Mouse (Mus musculus): Measurements from ENCODE around the gene Gm3285. TPM values are rescaled to one million over a fixed set of nuclear protein-coding genes. Genes with fewer than 3 reads are reported as not detected.
A peak's percentile ranks its signal among the peaks of the same experiment; 100 is the strongest.

The Gm3285 gene
- polyA plus RNA-seq, 1 experiment from 2014 or later: not detected

DNA sequence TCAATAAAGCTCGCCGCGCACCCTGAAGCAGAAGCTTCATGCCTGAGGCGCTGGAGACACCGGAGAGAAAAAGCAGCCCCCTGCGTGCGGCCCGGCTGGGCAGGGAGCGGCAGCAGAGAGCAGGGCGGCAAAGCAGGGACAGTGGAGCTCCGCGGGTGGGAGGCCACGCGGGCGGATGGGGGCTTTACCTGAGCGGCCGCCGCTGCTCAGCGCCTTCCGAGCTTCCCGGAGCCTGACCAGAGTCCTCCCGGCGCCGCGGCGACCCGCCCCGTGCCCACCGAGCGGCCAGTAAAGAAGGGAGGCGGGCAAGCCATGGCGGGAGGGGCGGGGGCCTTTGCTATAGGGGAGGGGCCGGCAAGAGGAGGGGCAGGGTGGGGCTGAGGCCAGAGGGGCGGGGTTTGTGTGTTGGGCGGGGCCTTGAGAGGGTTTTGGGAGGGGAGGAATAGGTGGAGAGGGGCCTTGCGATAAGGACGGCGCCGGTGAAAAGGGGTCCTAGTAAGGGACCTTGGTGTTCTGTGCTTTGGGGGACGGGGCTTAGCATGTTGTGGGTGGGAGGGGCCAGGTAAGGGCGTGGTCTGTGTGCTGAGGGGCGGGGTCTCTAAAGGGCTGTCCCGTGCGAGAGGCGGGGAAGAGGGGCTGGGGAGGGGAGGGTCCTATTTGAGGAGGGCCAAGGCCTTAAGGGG lies 40.6 kb downstream of the Gm3285 start, which contains the start of gene Lrrc3:
Gene Lrrc3 (minus strand): TSS at position 326 of the 683 bp plus-strand sequence.
- peak; percentile 59 for TF ChIP-seq CTCF (IDR thresholded peaks at IDR 0.05; ENCODE audit: low read depth)
- peak within 1 kb of the TSS; percentile 58 for H3K4me3 ChIP-seq (ENCODE audit: low read depth, low read length)
- peak; percentile 72 for ATAC-seq
- peak within 1 kb of the TSS; percentile 92 for H3K4me2 ChIP-seq (replicated peaks; ENCODE audit: low read depth)
- no peaks in the 10 kb centered on the region for H3K27me3 ChIP-seq (replicated peaks; ENCODE audit: control insufficient read depth, insufficient read depth, low read length)
- no peaks in the 10 kb centered on the region for H3K9me3 ChIP-seq (ENCODE audit: control insufficient read depth)
- no peaks in the 10 kb centered on the region for H3K36me3 ChIP-seq (ENCODE audit: control insufficient read depth, insufficient read depth)
- H3K4me1 ChIP-seq (replicated peaks; ENCODE audit: control insufficient read depth, insufficient read depth, low read length): 0 out of 2 replicates have a peak, but pooled peaks cover 6% of the 10 kb centered on the region
- 2% methylated on average over 46 of the region's 46 CpGs for WGBS
- H3K9ac ChIP-seq (ENCODE audit: low read depth, low read length): peak within 1 kb of the TSS; percentile 50; the same call in 1 of the 2 replicates
- no peak within 1 kb of the TSS for H3K27ac ChIP-seq (ENCODE audit: low read depth, low read length)

DNA sequence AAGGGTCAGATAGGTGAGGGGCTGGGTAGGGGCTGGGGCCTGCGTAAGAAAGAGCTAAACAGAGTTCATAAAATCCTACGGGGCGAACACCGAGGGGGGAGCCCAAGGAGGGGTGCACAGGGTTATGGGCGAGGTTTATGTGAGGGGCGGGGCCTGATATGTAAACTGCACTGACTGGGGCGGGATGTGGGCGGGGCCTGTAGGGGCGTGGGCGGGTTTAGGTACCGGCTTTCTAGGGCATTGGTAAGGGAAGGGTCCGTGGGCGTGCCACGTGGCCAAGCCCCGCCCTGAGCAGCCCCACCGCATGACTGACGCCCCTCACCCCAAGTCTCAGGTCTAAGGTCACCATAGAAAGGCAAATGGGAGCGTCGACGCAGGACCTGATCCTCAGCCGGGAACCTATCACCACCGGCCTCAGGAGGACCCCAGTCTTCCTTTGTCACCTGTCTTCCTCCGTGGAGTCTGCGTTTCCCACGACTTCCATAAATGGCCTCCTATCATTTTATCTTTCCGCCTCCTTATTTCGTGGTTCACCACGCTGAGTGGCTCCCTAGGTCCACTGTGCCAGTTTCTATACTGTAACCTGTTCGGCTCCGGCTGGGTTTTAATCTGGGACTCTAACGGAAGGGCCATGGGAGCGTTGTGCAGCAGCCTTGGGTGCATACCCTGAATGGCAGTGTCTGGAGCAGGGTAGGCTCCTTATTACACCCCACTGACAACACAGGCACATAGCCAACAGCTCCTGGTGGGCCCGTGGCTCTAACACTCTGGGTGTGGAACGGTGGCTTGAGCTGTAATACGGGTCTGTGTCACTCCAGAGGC lies 41.3 kb downstream of the Gm3285 start:
- Histone ChIP-seq H3K36me3 (ENCODE audit: control insufficient read depth, insufficient read depth) (no peaks in the 10 kb centered on the region), H3K9ac (ENCODE audit: low read depth, low read length) (no peak overlapping the region), H3K4me2 (replicated peaks; ENCODE audit: low read depth) (peak overlapping the region; percentile 92), H3K27me3 (replicated peaks; ENCODE audit: control insufficient read depth, insufficient read depth, low read length) (no peaks in the 10 kb centered on the region), H3K27ac (ENCODE audit: low read depth, low read length) (no peak overlapping the region), H3K4me1 (replicated peaks; ENCODE audit: control insufficient read depth, insufficient read depth, low read length) (0 out of 2 replicates have a peak, but pooled peaks cover 6% of the 10 kb centered on the region), H3K4me3 (ENCODE audit: low read depth, low read length) (peak overlapping the region; percentile 58), H3K9me3 (ENCODE audit: control insufficient read depth) (no peaks in the 10 kb centered on the region)
- ATAC-seq: peak; percentile 68
- TF ChIP-seq CTCF (IDR thresholded peaks at IDR 0.05; ENCODE audit: low read depth): no peak
- 5% methylated on average over 35 of the region's 35 CpGs for WGBS

Other genes with a start within 250 kb of the Gm3285 start
- 36.4 and 37.8 TPM in 2 replicates for gene Ube2g2, start 239.7 kb upstream of the Gm3285 start, polyA plus RNA-seq (2015; fragmentation: Nextera tagmentation; extraction: Ambion mirVana)
- gene Tspear, start 175.4 kb upstream of the Gm3285 start, polyA plus RNA-seq (2015; fragmentation: Nextera tagmentation; extraction: Ambion mirVana): 0.10 and 0.20 TPM in 2 replicates
- gene Gm19402, start 171.2 kb upstream of the Gm3285 start, polyA plus RNA-seq (2015; fragmentation: Nextera tagmentation; extraction: Ambion mirVana): not detected in 2 replicates
- not detected in 2 replicates for gene Gm9508, start 164.7 kb upstream of the Gm3285 start, polyA plus RNA-seq (2015; fragmentation: Nextera tagmentation; extraction: Ambion mirVana)
- not detected in 2 replicates for gene Gm10272, start 155.3 kb upstream of the Gm3285 start, polyA plus RNA-seq (2015; fragmentation: Nextera tagmentation; extraction: Ambion mirVana)
- not detected in 2 replicates for gene Gm10024, start 150.5 kb upstream of the Gm3285 start, polyA plus RNA-seq (2015; fragmentation: Nextera tagmentation; extraction: Ambion mirVana)
- not detected in 2 replicates for gene Gm10142, start 146.2 kb upstream of the Gm3285 start, polyA plus RNA-seq (2015; fragmentation: Nextera tagmentation; extraction: Ambion mirVana)
- gene Krtap12-1, start 141.4 kb upstream of the Gm3285 start, polyA plus RNA-seq (2015; fragmentation: Nextera tagmentation; extraction: Ambion mirVana): not detected in 2 replicates
- gene Gm10100, start 135.5 kb upstream of the Gm3285 start, polyA plus RNA-seq (2015; fragmentation: Nextera tagmentation; extraction: Ambion mirVana): not detected in 2 replicates
- not detected in 2 replicates for gene Gm18596, start 119.3 kb upstream of the Gm3285 start, polyA plus RNA-seq (2015; fragmentation: Nextera tagmentation; extraction: Ambion mirVana)
- not detected in 2 replicates for gene Gm9736, start 110.6 kb upstream of the Gm3285 start, polyA plus RNA-seq (2015; fragmentation: Nextera tagmentation; extraction: Ambion mirVana)
- gene Gm3233, start 102.3 kb upstream of the Gm3285 start, polyA plus RNA-seq (2015; fragmentation: Nextera tagmentation; extraction: Ambion mirVana): not detected in 2 replicates
- not detected in 2 replicates for gene Gm3238, start 90.7 kb upstream of the Gm3285 start, polyA plus RNA-seq (2015; fragmentation: Nextera tagmentation; extraction: Ambion mirVana)
- gene Gm7138, start 85.0 kb upstream of the Gm3285 start, polyA plus RNA-seq (2015; fragmentation: Nextera tagmentation; extraction: Ambion mirVana): not detected in 2 replicates
- not detected in 2 replicates for gene Gm3250, start 79.4 kb upstream of the Gm3285 start, polyA plus RNA-seq (2015; fragmentation: Nextera tagmentation; extraction: Ambion mirVana)
- gene Gm7137, start 73.8 kb upstream of the Gm3285 start, polyA plus RNA-seq (2015; fragmentation: Nextera tagmentation; extraction: Ambion mirVana): not detected in 2 replicates
- not detected in 2 replicates for gene Gm9639, start 66.9 kb upstream of the Gm3285 start, polyA plus RNA-seq (2015; fragmentation: Nextera tagmentation; extraction: Ambion mirVana)
- not detected in 2 replicates for gene Gm19668, start 62.8 kb upstream of the Gm3285 start, polyA plus RNA-seq (2015; fragmentation: Nextera tagmentation; extraction: Ambion mirVana)
- not detected in 2 replicates for gene Gm9507, start 50.1 kb upstream of the Gm3285 start, polyA plus RNA-seq (2015; fragmentation: Nextera tagmentation; extraction: Ambion mirVana)
- not detected in 2 replicates for gene Gm2696, start 47.3 kb upstream of the Gm3285 start, polyA plus RNA-seq (2015; fragmentation: Nextera tagmentation; extraction: Ambion mirVana)
- gene Krtap10-4, start 34.9 kb upstream of the Gm3285 start, polyA plus RNA-seq (2015; fragmentation: Nextera tagmentation; extraction: Ambion mirVana): not detected in 2 replicates
- gene Krtap10-10, start 26.0 kb upstream of the Gm3285 start, polyA plus RNA-seq (2015; fragmentation: Nextera tagmentation; extraction: Ambion mirVana): not detected in 2 replicates
- not detected in 2 replicates for gene Gm36176, start 15.2 kb upstream of the Gm3285 start, polyA plus RNA-seq (2015; fragmentation: Nextera tagmentation; extraction: Ambion mirVana)
- gene Gm10318, start 9.1 kb upstream of the Gm3285 start, polyA plus RNA-seq (2015; fragmentation: Nextera tagmentation; extraction: Ambion mirVana): not detected in 2 replicates
- 2.1 TPM in 2 replicates for gene Lrrc3, start 40.6 kb downstream of the Gm3285 start, polyA plus RNA-seq (2015; fragmentation: Nextera tagmentation; extraction: Ambion mirVana)
- 0.66 and 1.1 TPM in 2 replicates for gene Trpm2, start 108.6 kb downstream of the Gm3285 start, polyA plus RNA-seq (2015; fragmentation: Nextera tagmentation; extraction: Ambion mirVana)
- gene 1810043G02Rik, start 116.5 kb downstream of the Gm3285 start, polyA plus RNA-seq (2015; fragmentation: Nextera tagmentation; extraction: Ambion mirVana): 8.5 and 8.6 TPM in 2 replicates
- 42.3 and 51.1 TPM in 2 replicates for gene Pfkl, start 148.1 kb downstream of the Gm3285 start, polyA plus RNA-seq (2015; fragmentation: Nextera tagmentation; extraction: Ambion mirVana)
- 0.14 and 0.31 TPM in 2 replicates for gene Dnmt3l, start 180.0 kb downstream of the Gm3285 start, polyA plus RNA-seq (2015; fragmentation: Nextera tagmentation; extraction: Ambion mirVana)
- 0.04 TPM in 1 of 2 replicates, not detected in the other for gene Aire, start 181.6 kb downstream of the Gm3285 start, polyA plus RNA-seq (2015; fragmentation: Nextera tagmentation; extraction: Ambion mirVana)
- gene Icosl, start 207.3 kb downstream of the Gm3285 start, polyA plus RNA-seq (2015; fragmentation: Nextera tagmentation; extraction: Ambion mirVana): 5.6 and 5.8 TPM in 2 replicates

Data from intestine, postnatal 0 days (tissue).